Mouse (Mus musculus) CH12.LX (cell line): Measurements from ENCODE around the gene Vps45. TPM values are rescaled to one million over a fixed set of nuclear protein-coding genes. Genes with fewer than 3 reads are reported as not detected.

Source experiments
- DNase-seq: peaks from one replicate; pipeline ENCODE4 v3.0.0-alpha.2; 2013; ENCODE audit errors: extremely low read depth
- H3K27ac ChIP-seq: 2 replicates; pipeline ENCODE4 v1.5.1; 2012; ENCODE audit warnings: low read depth, mild to moderate bottlenecking, control low read depth, moderate library complexity; ENCODE audit not compliant: insufficient read depth
- H3K27me3 ChIP-seq: replicated peaks from 2 replicates; pipeline ENCODE3; 2012; ENCODE audit warnings: inconsistent platforms
- H3K36me3 ChIP-seq, 2 experiments: replicated peaks in 1 of 2; 2 replicates each; pipeline versions ENCODE3 to v1.6.1; 2012; ENCODE audit warnings: inconsistent platforms in 1 of 2, low read length in 1 of 2, mild to moderate bottlenecking in 1 of 2, mixed read lengths in 1 of 2, moderate library complexity in 1 of 2; ENCODE audit not compliant: control insufficient read depth in 1 of 2, insufficient read depth in 1 of 2
- H3K4me1 ChIP-seq, 2 experiments: 2 replicates each; pipeline ENCODE4 v1.6.1; 2012; ENCODE audit warnings: inconsistent platforms in 1 of 2, moderate library complexity in 1 of 2; ENCODE audit not compliant: insufficient read depth in 2 of 2, control insufficient read depth in 1 of 2
- H3K4me2 ChIP-seq: 2 replicates; pipeline ENCODE4 v1.6.1; 2012; ENCODE audit warnings: low read depth, mild to moderate bottlenecking, control low read depth; ENCODE audit not compliant: poor library complexity, insufficient read depth, severe bottlenecking
- H3K4me3 ChIP-seq, 3 experiments: fragments of 150-350 bp in 1 of 3; sonication (generic) in 1 of 3; replicated peaks in 1 of 3; 2 replicates each; pipeline versions ENCODE3 to v1.5.1; 2011 to 2012; ENCODE audit warnings: low read depth in 2 of 3, low read length in 2 of 3, mild to moderate bottlenecking in 2 of 3, moderate library complexity in 2 of 3, control low read depth in 1 of 3, improper control_type of control experiment in 1 of 3, inconsistent platforms in 1 of 3, mixed read lengths in 1 of 3; ENCODE audit not compliant: poor library complexity in 1 of 3
- H3K79me2 ChIP-seq: replicated peaks from 2 replicates; pipeline ENCODE4 v1.6.1; 2012; ENCODE audit warnings: mild to moderate bottlenecking, moderate library complexity; ENCODE audit not compliant: control insufficient read depth, poor library complexity, insufficient read depth, severe bottlenecking; ENCODE audit errors: extremely low read depth
- H3K9ac ChIP-seq: 2 replicates; pipeline ENCODE4 v1.6.1; 2012; ENCODE audit warnings: low read depth, mild to moderate bottlenecking, control low read depth, moderate library complexity; ENCODE audit not compliant: insufficient read depth
- H3K9me3 ChIP-seq: replicated peaks from 2 replicates; pipeline ENCODE3; 2012; ENCODE audit warnings: low read length, inconsistent platforms, mixed read lengths
- BHLHE40 ChIP-seq: IDR thresholded peaks from 2 replicates; pipeline ENCODE4 v1.6.1; 2011; ENCODE audit warnings: mild to moderate bottlenecking, low read depth, low read length, improper control_type of control experiment
- CHD2 ChIP-seq: IDR thresholded peaks from 2 replicates; pipeline ENCODE4 v1.6.1; 2011; ENCODE audit warnings: low read length, improper control_type of control experiment
- CTCF ChIP-seq, 2 experiments: IDR thresholded peaks in 1 of 2; conservative IDR thresholded peaks in 1 of 2; 2 replicates each; pipeline ENCODE4 v1.5.1; 2011 to 2012; ENCODE audit warnings: low read depth in 2 of 2, low read length in 2 of 2, improper control_type of control experiment in 1 of 2, inconsistent platforms in 1 of 2, mild to moderate bottlenecking in 1 of 2, moderate library complexity in 1 of 2
- E2F4 ChIP-seq: IDR thresholded peaks from 2 replicates; pipeline ENCODE4 v1.6.1; 2011; ENCODE audit warnings: low read depth, low read length, improper control_type of control experiment; ENCODE audit not compliant: insufficient replicate concordance
- ELF1 ChIP-seq: IDR thresholded peaks from 2 replicates; pipeline ENCODE4 v1.6.1; 2014; ENCODE audit warnings: low read depth, mild to moderate bottlenecking, inconsistent platforms, low read length, improper control_type of control experiment
- EP300 ChIP-seq: IDR thresholded peaks from 2 replicates; pipeline ENCODE4 v1.6.1; 2011; ENCODE audit warnings: low read length, improper control_type of control experiment
- ETS1 ChIP-seq: conservative IDR thresholded peaks from 2 replicates; pipeline ENCODE4 v1.6.1; 2012; ENCODE audit warnings: low read depth, mild to moderate bottlenecking, inconsistent platforms, low read length, improper control_type of control experiment, moderate library complexity
- GABPA ChIP-seq: IDR thresholded peaks from 2 replicates; pipeline ENCODE4 v1.6.1; 2012; ENCODE audit warnings: low read depth, low read length, improper control_type of control experiment, inconsistent platforms; ENCODE audit not compliant: insufficient replicate concordance
- JUN ChIP-seq: IDR thresholded peaks from 2 replicates; pipeline ENCODE4 v1.6.1; 2011; ENCODE audit warnings: low read depth, mild to moderate bottlenecking, low read length, improper control_type of control experiment, moderate library complexity; ENCODE audit not compliant: insufficient read depth
- JUND ChIP-seq: conservative IDR thresholded peaks from 2 replicates; pipeline ENCODE4 v1.6.1; 2011; ENCODE audit warnings: low read depth, low read length, improper control_type of control experiment
- MAX ChIP-seq: IDR thresholded peaks from 2 replicates; pipeline ENCODE4 v1.6.1; 2011; ENCODE audit warnings: low read length, improper control_type of control experiment
- MAZ ChIP-seq: IDR thresholded peaks from 2 replicates; pipeline ENCODE4 v1.6.1; 2012; ENCODE audit warnings: low read depth, mild to moderate bottlenecking, inconsistent platforms, low read length, improper control_type of control experiment, moderate library complexity
- MEF2A ChIP-seq: IDR thresholded peaks from 2 replicates; pipeline ENCODE4 v1.6.1; 2014; ENCODE audit warnings: low read depth, mild to moderate bottlenecking, inconsistent platforms, low read length, improper control_type of control experiment, borderline replicate concordance
- NELFE ChIP-seq: IDR thresholded peaks from 2 replicates; pipeline ENCODE4 v1.6.1; 2011; ENCODE audit warnings: low read depth, low read length, improper control_type of control experiment
- NRF1 ChIP-seq: IDR thresholded peaks from 2 replicates; pipeline ENCODE4 v1.6.1; 2014; ENCODE audit warnings: low read depth, mild to moderate bottlenecking, inconsistent platforms, low read length, improper control_type of control experiment, moderate library complexity
- SIN3A ChIP-seq: IDR thresholded peaks from 2 replicates; pipeline ENCODE4 v1.6.1; 2012; ENCODE audit warnings: low read length, improper control_type of control experiment, inconsistent platforms
- TBP ChIP-seq: conservative IDR thresholded peaks from 2 replicates; pipeline ENCODE4 v1.6.1; 2011; ENCODE audit warnings: low read depth, low read length, improper control_type of control experiment
- UBTF ChIP-seq: IDR thresholded peaks from 2 replicates; pipeline ENCODE4 v1.6.1; 2012; ENCODE audit warnings: low read depth, mild to moderate bottlenecking, inconsistent platforms, low read length, improper control_type of control experiment, moderate library complexity
- USF1 ChIP-seq: IDR thresholded peaks from 2 replicates; pipeline ENCODE4 v1.6.1; 2014; ENCODE audit warnings: low read depth, mild to moderate bottlenecking, inconsistent platforms, low read length, improper control_type of control experiment
- USF2 ChIP-seq: conservative IDR thresholded peaks from 2 replicates; pipeline ENCODE4 v1.6.1; 2011; ENCODE audit warnings: low read depth, low read length, improper control_type of control experiment
- ZKSCAN1 ChIP-seq: IDR thresholded peaks from 2 replicates; pipeline ENCODE4 v1.6.1; 2012; ENCODE audit warnings: low read depth, inconsistent platforms, low read length, improper control_type of control experiment, borderline replicate concordance
- ZMIZ1 ChIP-seq: IDR thresholded peaks from 2 replicates; pipeline ENCODE4 v1.6.1; 2012; ENCODE audit warnings: low read depth, mild to moderate bottlenecking, inconsistent platforms, low read length, improper control_type of control experiment
- dilution Hi-C: fragments of 300-500 bp; cut with MboI; formaldehyde crosslinking; loops from 2 replicates; pipeline ENCODE4 v1.14.3; 2020; ENCODE audit warnings: low sequenced_read_pairs; ENCODE audit not compliant: extremely low pct_unique_long_range_greater_than_20kb, extremely low pct_ligation_motif_present
- in situ Hi-C: fragments of 300-500 bp; cut with MboI; formaldehyde crosslinking; loops from 3 replicates; pipeline ENCODE4 v1.14.3; 2019; ENCODE audit warnings: low sequenced_read_pairs, low pct_ligation_motif_present, low pct_unique_long_range_greater_than_20kb, mixed read lengths
- polyA plus RNA-seq: library from polyadenylated mRNA; unstranded; fragments of >175 nt; gene quantifications from 2 replicates; pipeline ENCODE4 v1.2.1, GENCODE M21; 2012; ENCODE audit warnings: low read depth; ENCODE audit not compliant: insufficient read length
- total RNA-seq, 2 experiments: library from RNA; depleted of rRNA; stranded (reverse); fragments of 300-350 nt in 1 of 2; fragments of >200 nt in 1 of 2; gene quantifications; 2 replicates each; pipeline ENCODE4 v1.2.3; 2012 to 2014

The Vps45 gene
- total and polyA plus RNA-seq, 3 experiments = 16.2 to 20.8 (median 16.8) TPM

- in situ Hi-C loops = loop anchor here (5.0 kb wide), 1 partner anchor 51 kb away; no protein-coding TSS in a partner anchor
- no peaks in the 10 kb centered on the region for H3K9me3 ChIP-seq
- no peak for TF ChIP-seq JUND
- no peak for TF ChIP-seq ELF1
- TF ChIP-seq, all 38 proteins: peak for 0
- dilution Hi-C loops = no loop called here
- Histone ChIP-seq H3K27ac (no peak overlapping the region), H3K9ac (no peak overlapping the region), H3K79me2 (no peaks in the 10 kb centered on the region), H3K27me3 (no peaks in the 10 kb centered on the region), H3K4me1 (no peaks in the 10 kb centered on the region), H3K4me2 (no peak overlapping the region), H3K36me3 (peaks cover 38 to 61% of the 10 kb centered on the region in 2 experiments), H3K4me3 (no peak overlapping the region)
- DNase-seq = no peak
These were observed 15.2 kb downstream of the Vps45 start for GRCm38 (mm10) chr3:96043104-96043503.

GRCm38 (mm10) chr3:96041079-96041478 lies 17.2 kb downstream of the Vps45 start:
- H3K4me1 ChIP-seq = no peaks in the 10 kb centered on the region
- H3K9ac ChIP-seq = no peak overlapping the region
- no peak overlapping the region for H3K4me2 ChIP-seq
- DNase-seq = no peak
- dilution Hi-C loops (no loop called here), in situ Hi-C loops (loop anchor here (5.0 kb wide), 1 partner anchor 49 kb away; no protein-coding TSS in a partner anchor)
- TF ChIP-seq ZKSCAN1 (peak; percentile 73), USF1 (no peak)
- H3K9me3 ChIP-seq = no peaks in the 10 kb centered on the region
- H3K36me3 ChIP-seq = peaks cover 30 to 57% of the 10 kb centered on the region in 2 experiments
- no peaks in the 10 kb centered on the region for H3K79me2 ChIP-seq
- no peak overlapping the region for H3K4me3 ChIP-seq
- H3K27me3 ChIP-seq = no peaks in the 10 kb centered on the region
- no peak overlapping the region for H3K27ac ChIP-seq

GRCm38 (mm10) chr3:96040663-96041006 lies 17.6 kb downstream of the Vps45 start:
- in situ Hi-C loops (loop anchor here (5.0 kb wide), 1 partner anchor 48 kb away; no protein-coding TSS in a partner anchor), dilution Hi-C loops (no loop called here)
- peaks cover 25 to 56% of the 10 kb centered on the region in 2 experiments for H3K36me3 ChIP-seq
- DNase-seq = no peak
- H3K9ac ChIP-seq = no peak overlapping the region
- no peak overlapping the region for H3K4me3 ChIP-seq
- no peaks in the 10 kb centered on the region for H3K27me3 ChIP-seq
- H3K79me2 ChIP-seq = no peaks in the 10 kb centered on the region
- no peak overlapping the region for H3K4me2 ChIP-seq
- no peaks in the 10 kb centered on the region for H3K4me1 ChIP-seq
- no peaks in the 10 kb centered on the region for H3K9me3 ChIP-seq
- no peak overlapping the region for H3K27ac ChIP-seq
- TF ChIP-seq NELFE (no peak), NRF1 (no peak), GABPA (no peak), TBP (no peak), SIN3A (no peak), BHLHE40 (no peak), MAX (no peak), JUND (no peak), MEF2A (no peak), E2F4 (no peak), EP300 (no peak), USF1 (no peak), UBTF (no peak), ZMIZ1 (no peak), USF2 (no peak), MAZ (no peak), ETS1 (no peak), JUN (no peak), CTCF (conservative IDR thresholded peaks at IDR 0.05 in 1 of 2, IDR thresholded peaks at IDR 0.05 in 1 of 2; ENCODE audit: low read depth in 2 of 2, low read length in 2 of 2) (no peak), CHD2 (no peak)
